Mouse (Mus musculus): Measurements from ENCODE around the gene Sh2d3c. TPM values are rescaled to one million over a fixed set of nuclear protein-coding genes. Genes with fewer than 3 reads are reported as not detected.
A peak's percentile ranks its signal among the peaks of the same experiment; 100 is the strongest.

The Sh2d3c gene
- total RNA-seq (2015; ENCODE audit: low replicate concordance): 15.4 and 23.2 TPM in 2 replicates
- total RNA-seq (2017; ENCODE audit: low replicate concordance): 5.2 and 6.4 TPM in 2 replicates

DNA sequence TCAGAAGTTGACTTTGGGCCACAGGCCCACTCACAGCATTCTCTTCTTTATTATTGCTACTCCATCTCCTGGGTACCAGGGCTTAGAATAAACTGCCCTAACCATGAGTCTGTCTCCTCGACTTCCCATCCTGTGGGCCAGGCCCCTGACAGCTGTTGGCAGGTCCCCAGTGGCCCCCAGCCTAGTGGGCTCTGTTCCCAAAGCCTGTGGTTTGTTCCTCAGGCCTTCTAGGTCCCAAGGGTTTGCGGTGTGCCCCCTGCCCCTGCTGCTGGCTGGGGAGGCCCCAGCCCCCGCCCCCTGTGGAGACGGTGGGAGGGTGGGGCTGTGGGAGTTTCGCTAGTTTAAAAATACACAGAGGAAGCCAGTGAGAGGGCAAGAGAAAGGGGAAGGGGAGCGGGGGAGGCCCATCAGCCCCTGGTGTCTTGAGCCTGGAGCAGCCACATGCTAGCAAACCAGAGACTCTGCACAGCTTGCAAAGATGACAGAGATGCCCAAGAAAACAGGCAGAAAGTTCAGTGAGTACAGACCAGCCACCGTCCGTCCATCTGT is at the start of gene Sh2d3c:
Gene Sh2d3c, plus strand, starts transcription at position 375 of the 549 bp plus-strand sequence.
- ATAC-seq (replicated peaks; ENCODE audit: low FRiP score, poor library complexity, severe bottlenecking): no peak

DNA sequence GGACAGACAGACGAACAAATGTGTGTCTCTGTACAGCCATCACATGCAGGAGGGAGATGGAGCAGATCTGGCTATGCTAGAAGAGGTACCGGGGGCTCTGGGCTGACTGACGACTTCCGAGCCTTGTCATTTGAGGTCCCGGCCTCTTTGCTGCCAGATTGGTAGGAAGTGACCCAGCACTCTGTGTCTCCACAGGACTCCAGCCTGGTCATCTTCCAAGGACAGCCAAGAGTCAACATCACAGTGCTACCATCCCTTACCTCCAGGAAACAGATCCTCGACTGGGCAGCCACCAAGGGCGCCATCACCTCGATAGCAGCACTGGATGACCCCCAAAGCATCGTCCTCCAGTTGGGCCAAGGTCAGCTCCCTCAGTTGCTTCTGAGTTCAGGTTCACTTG is 49.7 kb upstream of the Sh2d3c start:
- no peak for ATAC-seq (replicated peaks; ENCODE audit: low FRiP score, poor library complexity, severe bottlenecking)

DNA sequence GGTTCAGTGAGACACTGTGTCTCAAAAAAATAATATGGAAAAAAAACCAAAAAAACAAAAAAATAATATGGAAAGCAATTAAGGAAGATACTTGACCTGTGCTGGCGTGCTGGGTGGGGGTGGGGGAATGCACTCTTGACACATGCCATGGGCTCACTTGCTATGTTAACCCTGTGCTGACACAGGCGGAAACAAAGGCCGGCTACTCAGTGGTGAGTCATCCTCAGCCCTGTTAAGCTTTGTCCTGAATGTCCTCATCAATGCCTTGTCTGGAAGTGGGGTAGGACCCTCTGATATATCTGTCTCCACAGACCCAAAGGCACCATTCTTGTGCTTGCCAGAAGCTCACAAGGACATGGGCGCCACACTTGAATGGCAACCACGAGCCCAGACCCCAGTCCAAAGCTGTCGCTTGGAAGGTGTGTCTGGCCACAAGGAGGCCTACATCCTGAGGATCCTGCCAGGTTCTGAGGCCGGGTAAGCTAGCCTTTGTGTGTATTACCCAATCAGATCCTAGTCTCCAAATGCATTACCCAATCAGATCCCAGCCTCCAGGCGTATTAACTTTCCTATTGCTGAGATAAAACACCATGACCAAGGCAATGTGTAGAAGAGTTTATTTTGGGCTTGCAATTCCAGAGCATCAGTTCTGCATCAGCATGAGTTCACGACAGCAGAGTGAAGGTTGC is 48.8 kb upstream of the Sh2d3c start:
- no peak for ATAC-seq (replicated peaks; ENCODE audit: low FRiP score, poor library complexity, severe bottlenecking)

DNA sequence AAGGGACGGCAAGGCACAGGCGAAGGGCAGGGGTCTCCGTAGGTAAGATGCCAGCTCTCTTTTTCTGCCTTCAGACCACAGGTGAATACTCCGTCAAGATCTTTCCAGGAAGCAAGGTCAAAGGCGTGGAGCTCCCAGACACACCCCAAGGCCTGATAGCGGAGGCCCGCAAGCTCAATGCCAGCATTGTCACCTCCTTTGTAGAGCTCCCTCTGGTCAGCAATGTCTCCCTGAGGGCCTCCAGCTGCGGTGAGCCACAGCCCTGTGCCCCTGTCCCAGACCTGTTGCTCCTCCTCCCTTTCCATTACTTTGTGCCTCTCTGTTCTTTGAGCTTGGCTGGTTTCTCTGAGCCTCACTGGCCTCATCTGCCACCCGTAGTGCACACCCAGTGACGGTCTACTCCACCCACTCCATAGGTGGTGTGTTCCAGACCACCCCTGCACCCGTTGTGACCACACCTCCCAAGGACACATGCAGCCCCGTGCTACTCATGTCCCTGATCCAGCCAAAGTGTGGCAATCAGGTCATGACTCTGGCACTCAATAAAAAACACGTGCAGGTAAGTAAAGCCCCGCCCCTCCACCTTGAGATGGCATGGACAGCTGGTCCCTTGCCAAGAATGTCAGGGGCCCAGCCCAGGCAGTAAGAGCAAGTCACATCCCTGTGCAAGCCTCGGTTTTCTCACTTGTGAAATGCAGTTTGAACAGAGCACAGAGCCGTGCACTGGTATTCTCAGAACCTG is 47.5 kb upstream of the Sh2d3c start:
- no peak for ATAC-seq (replicated peaks; ENCODE audit: low FRiP score, poor library complexity, severe bottlenecking)

DNA sequence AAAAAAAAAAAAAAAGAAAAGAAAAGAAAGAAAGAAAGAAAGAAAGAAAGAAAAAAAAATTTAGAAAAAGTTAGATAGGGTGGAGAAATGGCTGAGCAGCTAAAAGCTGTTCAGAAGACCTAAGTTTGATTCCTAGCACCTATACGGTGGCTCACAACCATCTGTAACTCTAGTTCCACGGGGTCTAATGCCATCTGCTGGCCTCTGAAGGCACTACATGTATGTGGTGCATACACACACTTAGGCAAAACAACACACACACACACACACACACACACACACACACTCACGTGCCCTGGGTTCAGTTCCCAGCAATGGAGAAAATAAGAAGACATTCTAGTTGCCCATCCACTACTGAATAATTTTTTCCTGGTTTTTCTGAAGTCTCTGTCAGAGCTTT is 44.0 kb upstream of the Sh2d3c start:
- no peak for ATAC-seq (replicated peaks; ENCODE audit: low FRiP score, poor library complexity, severe bottlenecking)

DNA sequence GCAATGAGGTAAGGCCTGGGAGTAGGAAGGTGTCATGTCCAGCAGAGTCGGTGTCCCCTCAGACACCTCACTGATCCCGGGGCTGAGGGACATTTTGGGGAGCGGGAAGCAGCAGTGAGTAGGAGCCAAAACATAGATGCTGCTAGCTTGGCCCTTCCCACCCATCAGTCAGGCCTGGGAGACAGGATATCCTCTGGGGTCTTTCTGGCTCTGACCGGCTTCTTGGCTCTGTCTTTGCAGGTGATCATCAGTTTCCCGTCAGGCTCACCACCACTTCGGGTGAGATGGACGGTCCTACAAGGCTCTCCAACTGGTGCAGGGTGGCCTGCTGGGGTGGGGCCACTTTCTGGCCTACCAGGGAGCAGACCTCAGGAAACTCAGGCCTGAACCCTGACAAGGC is 43.2 kb upstream of the Sh2d3c start:
- no peak for ATAC-seq (replicated peaks; ENCODE audit: low FRiP score, poor library complexity, severe bottlenecking)

DNA sequence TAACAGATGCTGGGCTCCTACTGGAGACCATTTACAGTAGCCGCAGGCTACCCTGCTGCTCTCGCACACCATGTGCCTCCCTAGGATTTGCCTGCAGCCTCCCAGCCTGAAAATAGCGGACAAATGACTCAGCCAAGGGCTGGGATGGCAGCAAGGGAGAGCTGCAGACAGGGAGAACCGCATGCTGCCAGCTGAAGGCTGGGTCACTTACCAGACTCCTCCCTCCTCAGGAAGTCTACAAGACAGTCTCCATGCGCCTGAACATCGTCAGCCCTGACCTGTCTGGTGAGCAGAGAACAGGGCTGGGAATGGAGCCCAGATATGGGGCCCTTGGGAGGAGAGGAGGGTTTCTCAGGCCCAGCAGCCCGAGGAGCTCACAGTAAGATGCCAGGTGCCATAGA is 40.8 kb upstream of the Sh2d3c start:
- ATAC-seq (replicated peaks; ENCODE audit: low FRiP score, poor library complexity, severe bottlenecking): no peak

DNA sequence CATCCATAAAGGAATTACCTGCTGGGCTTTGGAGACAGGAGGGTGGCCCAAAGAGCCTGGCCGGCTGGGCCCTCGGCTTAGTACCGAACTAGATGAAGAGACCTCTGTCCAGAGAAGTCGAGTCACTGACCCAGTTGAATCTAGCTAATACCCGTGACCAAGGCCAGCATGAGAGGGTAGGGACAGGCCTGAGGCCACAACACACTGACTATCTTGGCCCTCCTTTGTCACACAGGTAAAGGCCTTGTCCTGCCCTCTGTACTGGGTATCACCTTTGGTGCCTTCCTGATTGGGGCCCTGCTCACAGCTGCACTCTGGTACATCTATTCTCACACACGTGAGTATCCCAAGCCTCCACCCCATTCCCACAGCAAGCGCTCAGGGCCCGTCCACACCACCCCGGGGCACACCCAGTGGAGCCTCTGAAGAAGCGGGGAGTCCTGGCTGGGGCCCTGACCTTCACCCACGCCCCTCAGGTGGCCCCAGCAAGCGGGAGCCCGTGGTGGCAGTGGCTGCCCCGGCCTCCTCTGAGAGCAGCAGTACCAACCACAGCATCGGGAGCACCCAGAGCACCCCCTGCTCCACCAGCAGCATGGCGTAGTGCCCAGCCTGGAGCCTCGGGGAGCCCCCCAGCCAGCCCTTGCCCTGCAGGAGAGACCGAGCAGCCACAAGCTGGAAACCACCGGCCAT is 39.7 kb upstream of the Sh2d3c start:
- no peak for ATAC-seq (replicated peaks; ENCODE audit: low FRiP score, poor library complexity, severe bottlenecking)

DNA sequence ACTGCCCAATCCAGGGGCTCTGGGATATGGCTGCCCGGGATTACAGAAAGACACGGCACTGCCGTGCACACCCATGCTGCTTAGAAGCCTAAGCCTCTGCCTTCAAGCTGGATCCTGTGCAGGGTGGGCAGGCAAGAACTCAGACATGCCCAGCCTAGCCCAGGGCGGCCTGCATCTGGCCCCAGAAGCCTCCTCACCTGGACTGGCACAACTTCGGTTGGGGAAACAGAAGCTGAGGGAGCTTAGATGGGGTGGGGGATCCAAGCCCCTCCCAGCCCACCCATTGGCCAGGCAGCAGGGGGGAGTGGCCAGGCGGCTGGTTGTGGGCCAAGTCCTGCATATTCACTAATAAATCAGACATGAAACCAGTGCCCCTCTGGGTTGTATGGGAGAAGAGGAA is 39.1 kb upstream of the Sh2d3c start:
- ATAC-seq (replicated peaks; ENCODE audit: low FRiP score, poor library complexity, severe bottlenecking): no peak

DNA sequence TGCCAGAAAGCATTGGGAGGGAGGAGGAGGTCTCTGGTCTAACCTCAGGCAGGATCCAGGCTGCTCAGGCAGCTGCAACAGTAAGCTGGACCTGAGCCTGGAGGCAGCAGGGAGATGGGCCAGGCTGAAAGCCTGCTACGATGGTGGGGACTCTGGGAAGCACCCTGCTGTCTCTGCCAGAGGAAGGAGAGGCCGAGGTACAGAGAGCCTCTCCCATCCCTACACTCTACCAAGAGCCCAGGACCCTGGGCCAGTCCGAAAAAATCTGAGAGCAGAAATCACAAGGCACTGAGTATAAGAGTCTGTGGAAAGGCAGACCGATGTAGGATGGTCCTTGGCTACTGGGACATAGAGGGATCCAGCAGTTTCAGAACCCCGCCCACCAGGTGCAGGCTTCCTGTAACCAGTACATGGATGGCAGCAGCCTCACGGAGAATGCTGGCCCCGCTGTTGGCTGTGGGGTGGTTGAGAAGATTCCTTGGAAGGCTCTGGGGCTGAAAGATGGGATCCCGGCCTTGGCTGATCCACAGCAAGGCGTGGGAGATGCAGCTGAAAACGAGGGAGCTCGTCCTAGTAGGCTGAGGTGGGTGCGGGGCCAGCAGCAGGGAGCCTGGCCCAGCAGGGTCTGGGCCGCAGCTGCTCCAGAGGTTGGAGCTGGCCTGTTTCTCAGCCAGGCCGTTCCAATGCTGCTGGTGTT is 38.0 kb upstream of the Sh2d3c start:
- ATAC-seq (replicated peaks; ENCODE audit: low FRiP score, poor library complexity, severe bottlenecking): no peak

DNA sequence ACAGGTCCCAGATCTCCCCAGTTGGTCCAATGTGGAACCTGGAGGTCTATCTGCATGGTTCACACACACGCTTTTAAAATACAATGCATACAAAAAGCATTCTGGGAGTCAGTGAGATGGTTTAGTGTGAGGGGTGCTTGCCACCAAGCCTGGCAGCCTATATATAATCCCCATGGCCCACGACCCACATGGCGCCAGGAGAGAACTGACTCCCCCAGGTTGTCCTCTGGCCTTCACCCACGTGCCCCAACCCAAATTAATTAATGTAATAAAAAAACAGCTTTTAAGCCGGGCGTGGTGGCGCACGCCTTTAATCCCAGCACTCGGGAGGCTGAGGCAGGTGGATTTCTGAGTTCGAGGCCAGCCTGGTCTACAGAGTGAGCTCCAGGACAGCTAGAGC is 37.2 kb upstream of the Sh2d3c start:
- ATAC-seq (replicated peaks; ENCODE audit: low FRiP score, poor library complexity, severe bottlenecking): no peak

DNA sequence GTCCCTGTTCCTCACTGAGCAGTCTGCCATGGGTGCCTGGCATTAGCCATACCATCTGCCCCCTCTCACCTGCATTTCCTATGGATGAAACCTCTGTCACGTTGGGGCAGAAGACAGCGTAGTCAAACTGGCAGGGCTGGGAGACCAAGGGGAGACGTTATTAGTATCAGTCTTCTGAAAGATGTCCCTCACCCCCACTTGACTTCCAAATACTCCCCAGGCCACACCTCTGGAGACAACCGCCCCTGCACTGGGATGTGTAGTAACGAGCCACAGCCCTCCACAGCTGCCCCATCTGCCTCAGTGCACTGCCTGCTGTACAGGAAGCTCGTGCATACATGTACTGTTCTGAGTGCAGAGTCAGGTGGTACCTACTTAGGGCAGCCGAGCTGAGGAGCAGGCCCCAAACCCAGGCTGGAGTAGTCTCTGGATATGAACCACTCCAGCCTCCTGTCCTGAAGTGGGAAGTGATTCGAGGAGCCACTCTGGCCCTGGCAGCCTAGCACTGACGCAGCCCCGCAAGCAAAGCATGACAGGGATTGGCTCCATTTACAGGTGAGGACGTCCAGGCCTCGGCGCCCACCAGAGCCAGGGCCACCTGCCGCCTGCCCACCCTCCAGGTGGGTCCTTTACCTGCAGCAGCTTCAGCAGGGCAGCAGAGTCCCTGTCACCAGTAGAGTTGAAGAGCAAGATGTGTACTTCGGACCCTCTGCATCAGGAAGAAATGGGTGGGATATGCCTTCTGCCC is 36.0 kb upstream of the Sh2d3c start:
- ATAC-seq (replicated peaks; ENCODE audit: low FRiP score, poor library complexity, severe bottlenecking): no peak

DNA sequence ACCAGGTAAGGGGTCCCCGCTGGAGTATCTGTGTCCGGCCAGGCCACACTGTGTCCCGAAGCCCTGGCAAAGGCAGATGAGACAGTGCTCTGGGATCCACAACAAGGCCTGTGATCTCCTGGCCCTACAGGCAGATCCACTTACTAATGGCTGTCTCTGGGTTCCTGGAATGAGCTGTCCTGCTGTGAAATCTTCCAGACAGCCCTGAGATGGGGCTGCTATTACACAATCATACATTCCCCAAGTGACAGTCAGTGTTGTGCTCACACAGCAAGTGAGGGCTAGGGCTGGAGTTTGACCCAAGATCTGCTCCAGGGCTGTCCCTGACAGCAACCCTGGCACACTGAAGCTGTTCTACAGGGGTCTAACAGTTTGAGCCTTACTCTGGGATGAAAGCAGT is 35.0 kb upstream of the Sh2d3c start:
- ATAC-seq (replicated peaks; ENCODE audit: low FRiP score, poor library complexity, severe bottlenecking): no peak

DNA sequence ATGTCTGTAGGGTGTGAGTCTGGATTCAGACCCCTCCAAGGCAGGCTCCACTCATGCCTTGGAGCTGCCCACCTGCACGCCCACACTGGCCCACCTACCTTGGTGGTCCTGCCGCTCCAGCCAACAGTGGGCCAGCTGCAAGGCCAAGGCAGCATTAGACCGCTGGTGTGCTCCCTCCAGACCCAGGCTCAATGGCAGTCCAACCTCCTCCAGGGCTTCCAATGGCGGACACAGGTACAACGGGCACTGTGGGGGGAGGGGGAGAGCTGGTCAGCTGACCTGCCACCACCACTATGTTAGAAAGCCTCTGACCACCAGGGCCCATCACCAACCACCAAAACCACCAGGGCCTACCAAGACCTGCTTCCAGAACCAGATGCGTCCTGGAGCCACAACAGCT is 34.2 kb upstream of the Sh2d3c start:
- ATAC-seq (replicated peaks; ENCODE audit: low FRiP score, poor library complexity, severe bottlenecking): no peak

DNA sequence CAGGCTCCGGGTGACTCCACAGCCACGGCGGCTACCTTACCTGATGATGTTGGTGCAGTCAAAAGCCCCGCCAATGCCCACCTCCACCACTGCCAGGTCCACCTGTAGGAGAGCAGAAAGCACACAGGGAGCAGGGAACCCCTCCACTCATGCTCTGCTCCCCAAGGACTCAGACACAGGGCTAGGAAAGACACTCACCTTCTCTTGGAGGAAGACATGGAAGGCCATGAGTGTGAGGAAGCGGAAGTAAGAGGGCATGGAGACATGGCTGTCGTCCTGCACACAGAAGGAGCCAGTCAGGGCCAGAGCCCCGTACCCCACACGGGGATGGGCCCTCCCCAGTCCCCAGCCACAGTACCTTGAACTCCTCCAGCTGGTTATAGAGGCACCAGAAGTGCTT is 33.3 kb upstream of the Sh2d3c start:
- no peak for ATAC-seq (replicated peaks; ENCODE audit: low FRiP score, poor library complexity, severe bottlenecking)

DNA sequence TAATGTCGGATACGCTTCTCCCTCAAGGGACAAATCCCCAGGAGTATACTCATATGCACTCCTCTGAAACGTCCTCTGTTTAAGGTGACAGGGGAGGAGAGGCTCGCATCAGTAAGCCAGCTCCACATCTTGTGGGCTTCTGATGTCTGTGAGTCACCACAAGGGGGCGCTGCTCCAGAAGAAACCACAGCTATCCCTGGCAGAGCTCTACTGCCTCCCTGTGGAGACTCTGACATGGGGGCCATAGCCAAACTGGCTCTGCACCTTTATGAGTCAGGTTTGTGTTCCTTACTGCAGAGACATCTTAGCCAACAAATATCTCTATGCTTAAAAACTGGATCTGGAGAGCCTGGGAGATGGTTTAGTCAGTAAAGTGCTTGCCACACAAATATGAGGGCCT is 31.4 kb upstream of the Sh2d3c start:
- peak; percentile 62 for ATAC-seq (replicated peaks; ENCODE audit: low FRiP score, poor library complexity, severe bottlenecking)

DNA sequence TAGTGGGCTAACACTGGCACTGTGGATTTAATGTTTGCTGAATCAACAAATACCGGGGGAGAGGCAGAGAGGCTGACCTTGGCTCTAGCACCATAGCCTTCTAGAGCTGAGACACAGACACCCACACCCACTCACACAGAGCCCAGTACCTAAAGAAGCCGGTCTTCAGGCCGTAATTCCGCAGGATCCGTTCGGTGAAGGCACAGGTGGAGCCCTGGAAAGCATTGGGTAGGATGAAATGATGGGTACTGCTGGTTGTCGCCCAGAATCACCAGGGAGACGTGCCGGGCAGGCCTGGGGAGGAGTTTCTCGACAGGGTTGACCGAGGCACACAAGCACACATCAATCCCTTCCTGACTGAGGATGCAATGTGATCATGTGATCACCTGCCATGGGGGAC is 29.8 kb upstream of the Sh2d3c start:
- ATAC-seq (replicated peaks; ENCODE audit: low FRiP score, poor library complexity, severe bottlenecking): no peak

DNA sequence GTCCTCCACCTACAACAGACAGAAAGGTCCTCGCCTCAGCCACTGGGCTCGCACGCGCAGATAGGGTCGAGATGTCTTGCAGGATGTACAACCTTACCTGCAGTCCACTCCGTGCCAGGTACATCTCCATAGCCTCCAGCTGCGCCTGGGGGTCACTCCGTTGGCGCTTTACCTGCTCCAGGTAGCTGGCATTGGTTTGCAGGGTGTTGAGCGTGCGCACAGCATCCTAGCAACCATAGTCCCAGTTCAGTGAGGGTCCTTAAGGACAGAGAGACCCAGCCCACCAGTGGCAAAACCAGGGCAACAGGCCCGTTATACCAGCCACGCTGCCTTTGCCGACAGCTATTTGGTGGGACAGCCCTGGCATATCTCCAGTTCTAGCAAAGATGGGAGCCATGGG is 28.4 kb upstream of the Sh2d3c start:
- ATAC-seq (replicated peaks; ENCODE audit: low FRiP score, poor library complexity, severe bottlenecking): no peak

DNA sequence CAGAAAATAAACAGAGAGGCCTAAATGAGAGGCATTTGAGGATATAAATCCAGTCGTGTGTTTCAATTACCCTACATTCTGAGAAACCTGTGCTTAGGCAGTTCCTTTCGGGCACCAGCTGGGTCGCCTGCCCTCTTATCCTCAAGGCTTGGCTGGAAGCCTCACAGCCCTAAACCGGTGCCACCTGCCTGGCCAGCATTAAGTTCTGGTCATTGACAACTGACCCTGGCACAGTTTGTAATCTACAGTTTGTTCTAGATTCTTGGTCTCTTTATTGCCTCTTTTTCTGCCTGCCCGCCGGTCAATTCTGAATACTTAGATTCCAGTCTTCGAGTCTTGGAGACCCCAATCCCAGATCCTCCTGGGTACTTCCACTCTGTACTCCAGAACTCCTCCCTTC is 27.6 kb upstream of the Sh2d3c start:
- ATAC-seq (replicated peaks; ENCODE audit: low FRiP score, poor library complexity, severe bottlenecking): no peak
